ENCODE assay signal across 26 mouse cellular contexts in genomic region chrX:58041865-58042264, GRCm38 (mm10). TPM values are rescaled to one million over a fixed set of nuclear protein-coding genes. Genes with fewer than 3 reads are reported as not detected.
"Had no signal": no experiment of that assay in that cellular context is flagged by ENCODE, and none has a peak within 500 bp of the region (broad histone marks: within the 10 kb centered on the region; RNA-seq: fewer than 3 reads in every experiment).

No protein-coding gene starts in this region.

- H3K4me1 ChIP-seq: lung, embryonic 15.5 days; megakaryocyte, embryonic 14.5 days; midbrain, embryonic 15.5 days; neural tube, embryonic 12.5 days had no signal

- H3K36me3 ChIP-seq: lung, embryonic 15.5 days; midbrain, embryonic 13.5 days; midbrain, embryonic 15.5 days; neural tube, embryonic 12.5 days had no signal

- H3K27ac ChIP-seq: lung, embryonic 15.5 days; macrophage; midbrain, embryonic 13.5 days; midbrain, embryonic 15.5 days; neural tube, embryonic 12.5 days had no signal

- DNase-seq: liver, postnatal 0 days; lung, adult 2 months; lung, postnatal 14 days; lung, postnatal 36 days; retina, postnatal 1 day; right cerebral cortex, adult 18-20 months; right cerebral cortex, postnatal 25 days; right cerebral cortex, postnatal 4 days; spleen, adult 18-20 months; thymus, adult 18-20 months; thymus, postnatal 14 days; thymus, postnatal 36 days had no signal

- H3K4me3 ChIP-seq: lung, embryonic 15.5 days; megakaryocyte, embryonic 14.5 days; midbrain, embryonic 13.5 days; midbrain, embryonic 15.5 days; neural tube, embryonic 12.5 days had no signal

- H3K9me3 ChIP-seq: lung, embryonic 15.5 days; midbrain, embryonic 13.5 days; midbrain, embryonic 15.5 days; neural tube, embryonic 12.5 days had no signal

- H3K9ac ChIP-seq: liver, postnatal 0 days; lung, embryonic 15.5 days; midbrain, embryonic 13.5 days; midbrain, embryonic 15.5 days; neural tube, embryonic 12.5 days had no signal

- H3K27me3 ChIP-seq: neural tube, embryonic 12.5 days had no signal

RNA-seq across cellular contexts. Expression of gene Zic3, which starts 19.4 kb away (rescaled TPM):
- total RNA-seq: megakaryocyte progenitor cell, adult 5-6 weeks; monocyte, adult 5-6 weeks; neutrophil, adult 5-6 weeks had no signal
- polyA plus RNA-seq: liver, postnatal 0 days; lung, adult 2 months; lung, embryonic 15.5 days; lung, postnatal 0 days; macrophage; small intestine, adult 2 months; stomach, embryonic 14.5 days; stomach, embryonic 16.5 days; thymus, postnatal 0 days had no signal
